Mouse (Mus musculus) stomach, embryonic 16.5 days (tissue): ENCODE measurements around the gene Dpt. TPM values are rescaled to one million over a fixed set of nuclear protein-coding genes. Genes with fewer than 3 reads are reported as not detected.
"Not testable (repeated sequence)": the region's sequence is repeated elsewhere in the genome, so short reads cannot be mapped to it uniquely, and the experiment has no call there.

ENCODE experiments used
- ATAC-seq: fragments of 200-750 bp; cut with Nextera tagmentation; 2 replicates; pipeline ENCODE4 v1.8.0; 2017; ENCODE audit warnings: moderate number of reproducible peaks, moderate TSS enrichment; ENCODE audit not compliant: insufficient read depth, low FRiP score
- H3K27ac ChIP-seq: fragments of 300-500 bp; sonication (generic); 2 replicates; pipeline ENCODE4 v1.5.1; 2014; ENCODE audit warnings: low read length
- H3K27me3 ChIP-seq: fragments of 300-500 bp; sonication (generic); 2 replicates; pipeline ENCODE4 v1.6.1; 2014; ENCODE audit warnings: low read length, control low read depth, mixed read lengths; ENCODE audit not compliant: control insufficient read depth, insufficient read depth
- H3K36me3 ChIP-seq: fragments of 300-500 bp; sonication (generic); 2 replicates; pipeline ENCODE4 v1.6.1; 2014; ENCODE audit warnings: low read length; ENCODE audit not compliant: control insufficient read depth, insufficient read depth
- H3K4me1 ChIP-seq: fragments of 300-500 bp; sonication (generic); 2 replicates; pipeline ENCODE4 v1.6.1; 2014; ENCODE audit warnings: low read length, control low read depth, mixed read lengths; ENCODE audit not compliant: control insufficient read depth, insufficient read depth
- H3K4me2 ChIP-seq: fragments of 300-500 bp; sonication (generic); 2 replicates; pipeline ENCODE4 v1.6.1; 2014; ENCODE audit warnings: low read depth, low read length, mixed read lengths
- H3K4me3 ChIP-seq: fragments of 300-500 bp; sonication (generic); replicated peaks from 2 replicates; pipeline ENCODE4 v1.5.1; 2014; ENCODE audit warnings: mild to moderate bottlenecking, low read length
- H3K9ac ChIP-seq: fragments of 300-500 bp; sonication (generic); 2 replicates; pipeline ENCODE4 v1.6.1; 2014; ENCODE audit warnings: low read length
- H3K9me3 ChIP-seq: fragments of 300-500 bp; sonication (generic); replicated peaks from 2 replicates; pipeline ENCODE4 v1.6.1; 2016; ENCODE audit warnings: low read length, control low read depth; ENCODE audit not compliant: control insufficient read depth
- WGBS: fragments of 180-500 bp; shearing (Covaris S2); extraction: QIAGEN DNeasy Blood & Tissue Kit; methylation state at CpG from one replicate; pipeline ENCODE4 v1.1.7; 2014; 5-methylcytosine and 5-hydroxymethylcytosine counted together
- polyA plus RNA-seq: library from polyadenylated mRNA; unstranded; fragments of >200 nt; fragmentation: Nextera tagmentation; extraction: Ambion mirVana; gene quantifications from 2 replicates; pipeline ENCODE4 v1.2.1, GENCODE M21; 2015

Gene Dpt
- polyA plus RNA-seq, 1 experiment from 2014 or later, result 111 TPM

- ATAC-seq, result no peak
- no peak overlapping the region for H3K4me2 ChIP-seq
- no peaks in the 10 kb centered on the region for H3K36me3 ChIP-seq
- 20% methylated on average over 1 of the region's 1 CpGs for WGBS
- no peaks in the 10 kb centered on the region for H3K27me3 ChIP-seq
- no peak overlapping the region for H3K9ac ChIP-seq
- no peaks in the 10 kb centered on the region for H3K9me3 ChIP-seq
- H3K4me3 ChIP-seq, result no peak overlapping the region
- H3K4me1 ChIP-seq, result no peaks in the 10 kb centered on the region
- H3K27ac ChIP-seq, result no peak overlapping the region
These were observed 33.4 kb downstream of the Dpt start for GRCm38 (mm10) chr1:164829881-164830280.

GRCm38 (mm10) chr1:164832459-164832858 lies 36.0 kb downstream of the Dpt start:
- H3K36me3 ChIP-seq, result no peaks in the 10 kb centered on the region
- no peak overlapping the region for H3K4me2 ChIP-seq
- 89% methylated on average over 5 of the region's 5 CpGs for WGBS
- H3K9me3 ChIP-seq, result no peaks in the 10 kb centered on the region
- H3K27me3 ChIP-seq, result no peaks in the 10 kb centered on the region
- H3K4me1 ChIP-seq, result no peaks in the 10 kb centered on the region
- H3K27ac ChIP-seq, result no peak overlapping the region
- ATAC-seq, result no peak
- no peak overlapping the region for H3K9ac ChIP-seq
- no peak overlapping the region for H3K4me3 ChIP-seq

- no peak overlapping the region for H3K9ac ChIP-seq
- 74% methylated on average over 7 of the region's 7 CpGs for WGBS
- no peaks in the 10 kb centered on the region for H3K9me3 ChIP-seq
- H3K4me2 ChIP-seq, result no peak overlapping the region
- no peaks in the 10 kb centered on the region for H3K27me3 ChIP-seq
- no peak overlapping the region for H3K4me3 ChIP-seq
- H3K4me1 ChIP-seq, result no peaks in the 10 kb centered on the region
- no peaks in the 10 kb centered on the region for H3K36me3 ChIP-seq
- no peak overlapping the region for H3K27ac ChIP-seq
- no peak for ATAC-seq
These were observed 52.3 kb downstream of the Dpt start for GRCm38 (mm10) chr1:164848616-164849265.

- not testable (repeated sequence) for H3K27me3 ChIP-seq, H3K4me1 ChIP-seq, H3K4me2 ChIP-seq, H3K4me3 ChIP-seq, H3K36me3 ChIP-seq, H3K9me3 ChIP-seq, H3K27ac ChIP-seq, H3K9ac ChIP-seq, ATAC-seq
- whole genome bisulfite sequencing, result 39% methylated on average over 2 of the region's 2 CpGs
These were observed 59.3 kb downstream of the Dpt start for GRCm38 (mm10) chr1:164855700-164856099.

- Histone ChIP-seq H3K9ac (no peak overlapping the region), H3K4me1 (no peaks in the 10 kb centered on the region), H3K36me3 (no peaks in the 10 kb centered on the region), H3K27ac (no peak overlapping the region), H3K4me3 (no peak overlapping the region), H3K27me3 (no peaks in the 10 kb centered on the region), H3K9me3 (no peaks in the 10 kb centered on the region), H3K4me2 (no peak overlapping the region)
- ATAC-seq, result no peak
- 64% methylated on average over 11 of the region's 11 CpGs for WGBS
These were observed 63.5 kb downstream of the Dpt start for GRCm38 (mm10) chr1:164859952-164860351.

- Histone ChIP-seq H3K4me2 (no peak overlapping the region), H3K4me3 (no peak overlapping the region), H3K36me3 (no peaks in the 10 kb centered on the region), H3K9ac (no peak overlapping the region), H3K27me3 (no peaks in the 10 kb centered on the region), H3K27ac (no peak overlapping the region), H3K4me1 (no peaks in the 10 kb centered on the region), H3K9me3 (no peaks in the 10 kb centered on the region)
- 86% methylated on average over 2 of the region's 2 CpGs for WGBS
- ATAC-seq, result no peak
These were observed 64.3 kb downstream of the Dpt start for GRCm38 (mm10) chr1:164860782-164861181.

GRCm38 (mm10) chr1:164861501-164861900 lies 65.1 kb downstream of the Dpt start:
- Histone ChIP-seq H3K4me1 (no peaks in the 10 kb centered on the region), H3K4me2 (no peak overlapping the region), H3K27me3 (no peaks in the 10 kb centered on the region), H3K27ac (no peak overlapping the region), H3K9me3 (no peaks in the 10 kb centered on the region), H3K4me3 (no peak overlapping the region), H3K36me3 (no peaks in the 10 kb centered on the region), H3K9ac (no peak overlapping the region)
- 68% methylated on average over 4 of the region's 4 CpGs for WGBS
- no peak for ATAC-seq

- Histone ChIP-seq H3K27me3 (no peaks in the 10 kb centered on the region), H3K9me3 (no peaks in the 10 kb centered on the region), H3K4me1 (no peaks in the 10 kb centered on the region), H3K9ac (no peak overlapping the region), H3K27ac (no peak overlapping the region), H3K4me2 (no peak overlapping the region), H3K4me3 (no peak overlapping the region), H3K36me3 (no peaks in the 10 kb centered on the region)
- no peak for ATAC-seq
- 74% methylated on average over 12 of the region's 12 CpGs for WGBS
These were observed 66.8 kb downstream of the Dpt start for GRCm38 (mm10) chr1:164862946-164863883.

GRCm38 (mm10) chr1:164864666-164865065 lies 68.2 kb downstream of the Dpt start:
- H3K4me1 ChIP-seq, result no peaks in the 10 kb centered on the region
- WGBS, result 85% methylated on average over 3 of the region's 3 CpGs
- H3K4me2 ChIP-seq, result no peak overlapping the region
- H3K27me3 ChIP-seq, result no peaks in the 10 kb centered on the region
- H3K9me3 ChIP-seq, result no peaks in the 10 kb centered on the region
- H3K4me3 ChIP-seq, result no peak overlapping the region
- no peak overlapping the region for H3K27ac ChIP-seq
- no peaks in the 10 kb centered on the region for H3K36me3 ChIP-seq
- H3K9ac ChIP-seq, result no peak overlapping the region
- no peak for ATAC-seq
